Mouse (Mus musculus) left cerebral cortex, adult 9 months (tissue): ENCODE data around the gene Ciz1.

Source experiments
- DNase-seq, 2 experiments: peaks; one replicate each; pipeline ENCODE4 v3.0.0; 2022; ENCODE audit warnings: low spot score in 2 of 2

Gene Ciz1

GRCm38 (mm10) chr2:32380001-32380500, 27.9 kb downstream of the Ciz1 start:
- DNase-seq = no peak

DNA sequence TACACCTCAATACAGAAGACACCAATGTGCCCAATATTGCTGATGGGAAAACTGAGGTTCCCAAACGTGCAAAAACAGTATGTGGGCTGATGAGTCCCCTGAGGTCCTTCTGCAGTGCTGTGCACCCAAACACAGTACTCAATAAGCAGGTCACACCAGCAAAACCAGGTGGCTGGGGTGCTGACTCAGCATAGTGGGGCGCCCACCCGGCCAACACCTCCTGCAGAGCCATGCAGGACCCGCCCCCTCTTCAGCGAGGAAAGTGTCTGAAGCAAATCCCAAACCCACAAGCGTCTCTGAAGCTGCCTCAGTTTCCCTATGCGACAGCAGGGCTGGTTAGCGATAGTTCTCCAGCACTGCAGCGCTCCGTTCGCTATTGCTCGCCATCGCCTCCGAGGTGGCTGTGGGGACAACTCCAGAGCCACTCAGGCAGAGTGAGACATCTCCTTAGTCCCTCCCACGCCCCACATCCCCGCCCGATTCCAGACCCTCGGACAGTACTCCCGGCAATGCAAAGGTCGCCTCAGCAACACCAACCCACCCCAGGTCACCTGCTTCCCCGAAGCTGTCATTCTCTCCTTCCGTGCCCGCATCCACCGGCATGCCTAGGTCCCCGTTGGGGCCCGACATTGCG, 29.1 kb downstream of the Ciz1 start:
- DNase-seq = peak in 1 of 2 experiments; percentile 54

- DNase-seq = peak; percentile 81 to 94
These were observed 29.7 kb downstream of the Ciz1 start, which contains the start of gene 1110008P14Rik for GRCm38 (mm10) chr2:32381775-32382223. Gene 1110008P14Rik (minus strand): TSS chr2:32381938.

DNA sequence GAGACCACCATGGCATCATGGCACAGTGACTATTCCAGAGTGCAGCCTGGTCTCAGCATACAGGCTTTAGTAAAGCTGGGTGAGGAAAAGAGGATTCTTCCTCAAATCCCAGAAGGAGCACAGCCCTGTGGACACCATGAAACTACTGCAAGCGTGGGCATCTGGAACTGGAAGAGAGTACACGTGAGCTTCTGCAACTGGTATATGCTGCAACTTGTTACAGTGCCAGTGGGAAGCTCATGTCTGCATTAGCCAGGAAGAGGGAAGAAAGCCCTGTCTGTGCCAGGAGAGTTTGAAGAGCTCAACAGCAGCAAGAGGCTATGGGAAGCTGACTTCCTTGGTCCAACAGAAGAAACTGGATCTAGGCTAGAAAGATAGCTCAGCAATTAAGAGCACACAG, 30.6 kb downstream of the Ciz1 start:
- no peak for DNase-seq

GRCm38 (mm10) chr2:32387706-32388490, 35.8 kb downstream of the Ciz1 start, which contains the start of gene Lcn2:
Gene Lcn2 (minus strand): TSS chr2:32388252.
- no peak for DNase-seq

GRCm38 (mm10) chr2:32389157-32389556, 37.0 kb downstream of the Ciz1 start:
- DNase-seq = no peak

- no peak for DNase-seq
These were observed 38.7 kb downstream of the Ciz1 start for GRCm38 (mm10) chr2:32390871-32391270.

DNA sequence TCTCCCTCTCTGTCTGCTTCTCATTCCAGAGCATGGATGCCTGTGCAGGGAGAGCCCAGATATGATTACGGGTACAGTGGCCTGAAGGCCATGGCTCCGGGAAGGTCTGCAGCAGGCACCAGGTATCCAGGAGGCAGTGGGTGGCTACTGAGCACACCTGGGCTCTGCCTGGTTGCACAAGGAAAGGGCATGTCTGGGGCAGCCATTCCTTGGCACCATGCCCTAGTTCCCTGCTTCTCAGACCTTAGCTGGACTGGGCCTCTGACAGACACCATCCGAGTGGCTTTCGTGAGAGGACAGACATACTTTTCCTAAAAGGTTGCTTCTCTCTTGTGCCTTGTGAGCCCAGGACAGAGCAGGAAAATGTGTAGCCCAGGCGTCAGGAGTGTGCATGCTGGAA, 39.9 kb downstream of the Ciz1 start:
- DNase-seq = no peak

DNA sequence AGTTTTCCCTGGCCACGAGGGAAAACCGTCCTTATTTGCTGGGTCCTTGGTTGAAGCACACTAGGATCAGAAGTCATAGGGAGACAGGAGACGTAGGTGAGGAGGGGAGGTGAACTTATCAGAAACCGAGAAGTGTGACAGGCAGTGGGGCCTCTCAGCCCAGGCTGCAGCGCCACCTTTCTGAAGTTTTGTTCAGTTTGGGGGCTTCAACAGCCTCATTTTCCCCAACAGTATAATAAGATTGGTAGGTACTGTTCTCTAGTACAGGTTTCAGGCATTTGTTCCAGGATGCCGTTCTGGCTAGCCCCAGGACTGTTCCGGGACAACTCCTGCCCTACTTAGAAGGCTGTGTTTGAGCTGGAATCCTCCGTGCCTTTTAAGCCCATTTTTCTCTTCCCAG, 42.8 kb downstream of the Ciz1 start:
- no peak for DNase-seq

DNA sequence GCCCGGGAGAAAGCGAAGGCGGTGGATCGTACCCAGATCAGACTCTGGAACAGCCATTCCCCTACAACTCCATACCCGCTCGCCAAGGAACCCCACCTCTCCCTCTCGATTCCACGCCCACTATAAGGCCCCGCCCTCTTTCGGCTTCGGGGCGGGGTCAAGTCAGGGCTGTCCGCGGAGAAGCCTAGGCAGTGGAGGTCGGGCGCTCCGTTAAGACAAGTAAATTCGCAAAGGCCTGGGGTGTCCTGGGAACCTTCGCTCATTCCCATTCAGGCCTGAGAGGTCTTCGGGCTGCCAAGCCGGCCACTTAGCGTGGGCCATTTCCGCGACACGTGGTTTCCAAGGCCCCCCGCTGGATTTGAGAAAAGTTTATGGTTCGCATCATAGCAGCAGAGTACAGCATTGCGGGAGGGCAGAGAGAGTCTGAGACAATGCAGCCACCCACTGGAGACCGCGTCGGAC, 43.4 kb downstream of the Ciz1 start, which contains the start of gene Ptges2:
TSS of gene Ptges2 (plus strand) at position 413 of the 462 bp plus-strand sequence.
- DNase-seq = peak; percentile 84 to 90

DNA sequence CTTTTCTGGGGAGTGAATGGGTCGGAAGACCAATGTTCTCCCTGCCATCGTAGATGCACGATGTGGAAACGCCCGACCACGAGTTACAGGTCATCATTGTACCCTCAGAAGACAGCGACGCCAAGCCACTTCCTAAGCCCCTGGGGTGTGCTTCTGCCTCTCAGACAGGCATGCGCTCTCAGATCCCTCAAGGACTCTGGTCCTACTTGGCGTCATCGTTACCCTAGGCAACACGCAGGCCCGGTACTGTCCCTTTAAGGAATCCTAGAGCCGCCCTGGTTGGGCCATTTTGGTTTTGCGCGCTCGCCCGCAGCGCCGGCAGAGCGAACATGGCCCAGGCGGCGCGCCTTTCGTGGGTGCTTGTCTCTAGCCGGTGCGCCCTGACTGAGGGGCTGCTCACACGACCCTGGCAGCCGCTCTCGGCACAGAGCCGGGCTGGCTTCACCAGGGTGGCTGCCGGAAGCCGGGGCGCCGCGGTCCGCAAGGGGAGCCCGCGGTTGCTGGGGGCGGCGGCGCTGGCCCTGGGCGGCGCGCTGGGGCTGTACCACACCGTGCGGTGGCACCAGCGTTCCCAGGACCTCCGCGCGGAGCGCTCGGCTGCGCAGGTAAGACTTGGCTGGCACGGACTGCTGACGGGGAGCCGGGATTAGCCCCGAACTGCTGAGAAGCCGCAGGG, 44.0 kb downstream of the Ciz1 start:
- DNase-seq = peak; percentile 87 to 95

GRCm38 (mm10) chr2:32396695-32397094, 44.6 kb downstream of the Ciz1 start:
- no peak for DNase-seq

DNA sequence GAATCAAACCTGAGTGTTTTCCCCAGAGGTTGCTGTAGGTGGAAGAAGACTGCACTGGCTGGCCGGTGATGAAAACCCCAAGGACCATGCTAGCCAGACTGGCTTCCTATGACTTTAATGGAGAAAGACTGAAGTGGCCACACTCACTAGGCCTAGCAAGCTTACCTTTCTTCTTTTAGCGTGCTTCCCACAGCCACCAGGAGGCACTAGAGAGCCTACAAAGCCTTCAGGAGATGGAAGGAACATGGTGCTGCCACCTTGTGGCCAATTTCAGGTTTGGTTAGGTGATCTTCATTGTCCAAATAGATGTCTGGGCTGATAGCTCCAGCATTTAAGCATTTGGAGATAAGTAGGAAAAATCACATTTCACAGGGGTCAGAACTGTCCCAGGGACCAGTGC, 52.5 kb downstream of the Ciz1 start:
- peak in 1 of 2 experiments; percentile 98 for DNase-seq

DNA sequence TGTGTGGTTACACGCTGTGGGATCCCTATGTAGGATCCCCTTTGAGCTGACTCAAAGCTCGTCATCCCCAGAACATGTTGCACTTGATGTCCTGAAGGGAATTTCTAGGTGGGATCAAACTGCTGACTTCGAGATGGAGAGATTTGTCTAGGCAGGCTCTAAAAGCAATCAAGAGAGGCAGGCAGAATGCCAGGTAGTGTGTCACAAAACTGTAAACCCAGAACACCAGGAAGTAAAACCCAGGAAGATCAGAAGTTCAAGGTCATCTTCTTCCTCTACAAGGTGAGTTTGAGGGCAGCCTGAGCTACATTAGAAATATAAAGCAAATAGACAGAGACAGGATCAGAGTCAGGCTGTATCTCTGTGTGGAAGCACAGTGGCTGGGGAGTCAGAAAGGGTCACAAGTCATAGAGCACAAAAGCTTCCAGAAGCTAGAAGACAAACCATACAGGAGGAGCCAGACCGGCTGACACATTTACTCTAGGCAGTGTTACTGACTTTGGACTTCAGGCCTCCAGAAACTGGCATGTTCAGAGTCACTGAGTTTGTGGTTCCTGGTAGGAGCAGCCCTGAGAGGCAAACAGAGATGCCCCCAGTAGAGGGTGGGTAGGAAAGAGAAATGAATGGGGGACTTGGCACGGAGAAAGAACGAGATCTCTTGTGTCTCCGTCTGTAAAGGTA, 55.2 kb downstream of the Ciz1 start:
- no peak for DNase-seq

DNA sequence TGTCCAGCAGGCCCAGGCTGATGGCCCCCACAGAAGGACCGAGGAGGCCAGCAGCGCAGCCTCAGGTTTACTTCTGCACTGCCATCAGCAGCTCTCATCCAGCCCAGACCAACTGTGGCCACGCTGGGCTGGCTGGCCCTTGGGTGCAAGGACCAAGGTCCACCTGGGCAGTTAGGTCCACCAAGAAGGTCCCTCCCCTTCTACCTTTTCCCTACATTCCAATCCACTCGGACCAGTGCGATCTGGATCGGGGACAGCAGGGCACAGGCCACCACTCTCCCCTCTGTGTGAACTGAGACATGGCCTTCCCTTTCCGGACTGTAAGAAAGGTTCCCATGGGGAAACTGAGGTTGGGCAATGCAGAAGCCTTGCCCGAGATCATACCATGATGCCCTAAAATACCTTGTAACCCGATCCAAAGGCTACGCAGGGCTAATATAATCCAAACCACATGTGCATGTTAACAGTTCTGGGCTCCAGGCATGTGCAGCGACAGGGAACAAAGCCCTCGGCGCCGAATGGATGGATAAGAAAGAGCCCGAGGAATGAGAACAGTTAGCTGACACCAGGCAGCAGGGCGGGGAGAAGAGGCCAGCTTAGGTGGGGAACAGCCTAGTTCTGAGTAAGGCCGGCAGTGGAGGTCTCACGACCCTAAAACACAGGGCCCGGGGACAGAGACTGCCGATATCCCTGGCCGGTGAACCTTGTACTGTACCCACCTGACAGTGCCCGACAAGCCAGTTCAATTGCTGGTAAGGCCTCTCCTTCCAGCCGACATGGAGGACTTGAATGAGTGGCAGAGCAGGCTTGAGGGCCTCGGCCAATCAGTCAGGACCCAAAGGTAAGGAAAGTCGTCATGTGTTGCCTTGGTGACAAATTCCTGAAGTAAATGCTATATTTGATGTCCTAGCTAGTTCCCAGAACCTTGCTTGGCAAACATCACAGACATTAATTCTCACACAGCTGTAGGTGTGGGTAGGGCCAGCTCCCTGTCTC, 56.6 kb downstream of the Ciz1 start:
- no peak for DNase-seq

DNA sequence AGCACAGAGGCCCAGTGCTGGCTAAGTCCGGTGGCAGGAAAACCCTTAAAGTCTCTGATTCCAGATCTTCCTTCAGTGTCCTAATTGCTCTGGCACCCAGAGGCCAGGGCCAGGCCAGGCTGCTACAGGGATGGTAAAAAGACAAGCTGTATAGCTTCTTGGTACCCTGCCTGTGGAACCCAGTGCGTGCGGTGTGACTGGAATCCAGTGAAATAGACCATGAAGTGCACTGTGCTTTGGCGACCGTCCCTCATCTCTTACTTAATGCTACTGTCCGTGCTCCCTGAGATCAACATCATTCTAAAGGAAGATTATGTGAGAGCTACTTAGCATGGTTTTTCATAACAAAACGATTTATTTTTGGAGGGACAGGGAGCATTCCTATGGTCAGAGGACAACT, 59.3 kb downstream of the Ciz1 start:
- DNase-seq = no peak

- no peak for DNase-seq
These were observed 60.8 kb downstream of the Ciz1 start for GRCm38 (mm10) chr2:32412742-32413531.

- no peak for DNase-seq
These were observed 61.8 kb downstream of the Ciz1 start for GRCm38 (mm10) chr2:32413936-32414335.

GRCm38 (mm10) chr2:32415801-32416200, 63.7 kb downstream of the Ciz1 start:
- no peak for DNase-seq
